Mouse (Mus musculus): Measurements from ENCODE around the gene Hspg2. TPM values are rescaled to one million over a fixed set of nuclear protein-coding genes. Genes with fewer than 3 reads are reported as not detected.
A peak's percentile ranks its signal among the peaks of the same experiment; 100 is the strongest.
"Not testable (repeated sequence)": the region's sequence is repeated elsewhere in the genome, so short reads cannot be mapped to it uniquely, and the experiment has no call there.

The Hspg2 gene
- 2.6 and 3.2 TPM in 2 replicates for polyA plus RNA-seq (2015; fragmentation: Nextera tagmentation; extraction: Ambion mirVana)

DNA sequence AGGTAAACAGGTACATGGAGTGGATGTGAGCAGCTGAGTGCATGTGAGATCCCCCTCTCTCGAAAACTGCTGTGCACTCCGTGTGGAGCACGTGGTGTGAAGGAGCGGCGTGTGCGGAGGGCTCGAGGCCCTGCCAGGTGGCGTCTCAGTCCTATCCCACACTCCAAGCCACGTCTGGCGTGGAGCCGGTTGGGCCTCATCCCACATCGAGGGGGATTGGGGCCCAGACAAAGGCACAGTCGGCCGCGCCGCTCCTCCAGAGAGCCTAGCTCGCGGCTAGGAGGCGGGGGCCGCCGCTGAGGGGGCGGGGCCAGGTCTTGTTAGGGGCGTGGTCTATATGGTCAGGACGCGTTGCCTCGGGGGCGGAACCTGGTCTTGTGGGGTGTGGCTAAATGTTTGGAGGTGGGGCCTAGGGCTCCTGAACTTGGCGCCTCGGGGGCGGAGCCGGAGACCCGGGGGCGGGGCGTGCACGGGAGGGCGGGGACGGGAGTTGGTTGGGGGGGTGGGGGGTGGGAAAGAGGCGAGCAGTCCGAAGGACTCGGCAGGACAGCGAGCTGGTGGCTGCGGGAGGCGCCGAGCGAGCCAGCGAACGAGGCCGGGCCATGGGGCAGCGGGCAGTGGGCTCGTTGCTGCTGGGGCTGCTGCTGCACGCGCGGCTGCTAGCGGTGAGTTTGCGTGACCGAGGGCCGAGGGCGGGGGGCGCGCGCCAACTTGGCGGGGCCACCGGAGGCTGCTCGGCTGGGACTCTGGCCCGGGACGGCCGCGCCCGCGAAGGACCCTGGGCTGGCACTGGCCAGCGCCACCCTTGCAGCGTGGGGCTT, at the start of gene Hspg2:
Gene Hspg2 (plus strand): TSS at position 510 of the 821 bp plus-strand sequence.
- H3K27me3 ChIP-seq, result peaks cover 21% of the 10 kb centered on the region
- H3K4me2 ChIP-seq, result peak within 1 kb of the TSS; percentile 85
- 2% methylated on average over 71 of the region's 72 CpGs for WGBS (ENCODE audit: insufficient replicate concordance)
- DNase-seq (peak; percentile 91), ATAC-seq (ENCODE audit: low read depth) (peak; percentile 79)
- no peaks in the 10 kb centered on the region for H3K36me3 ChIP-seq
- H3K4me3 ChIP-seq (replicated peaks), result peak within 1 kb of the TSS; percentile 66
- H3K4me1 ChIP-seq (replicated peaks), result peaks cover 51% of the 10 kb centered on the region
- H3K9me3 ChIP-seq (replicated peaks), result no peaks in the 10 kb centered on the region
- peak within 1 kb of the TSS; percentile 74 for H3K9ac ChIP-seq
- no peak within 1 kb of the TSS for H3K27ac ChIP-seq

DNA sequence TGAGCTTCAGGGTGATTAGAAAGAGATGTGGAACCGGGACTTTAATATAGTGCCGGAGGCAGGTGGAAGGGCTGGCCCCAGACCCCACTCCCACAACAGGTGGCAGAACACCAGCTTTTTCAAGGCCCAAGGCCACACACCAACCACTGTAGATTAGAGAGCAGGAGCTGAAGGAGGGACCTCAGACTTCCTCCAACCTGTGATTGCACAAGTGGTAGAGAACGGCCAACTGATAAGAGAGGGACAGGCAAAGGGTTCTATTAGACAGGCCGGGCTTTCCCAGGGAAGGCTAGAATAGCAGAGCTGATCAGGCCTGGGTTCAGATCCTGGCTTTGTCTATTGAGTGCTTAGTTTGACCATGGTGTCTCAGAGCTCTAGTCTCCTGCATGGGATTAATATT, 38.1 kb upstream of the Hspg2 start, which contains the start of gene Cela3b:
Gene Cela3b (minus strand): TSS at position 39 of the 400 bp plus-strand sequence.
- WGBS (ENCODE audit: insufficient replicate concordance), result 37% methylated on average over 4 of the region's 4 CpGs
- DNase-seq (no peak), ATAC-seq (ENCODE audit: low read depth) (no peak)
- Histone ChIP-seq H3K9ac (no peak within 1 kb of the TSS), H3K4me3 (replicated peaks) (no peak within 1 kb of the TSS), H3K4me2 (no peak within 1 kb of the TSS), H3K4me1 (replicated peaks) (peaks cover 9% of the 10 kb centered on the region), H3K9me3 (replicated peaks) (no peaks in the 10 kb centered on the region), H3K36me3 (no peaks in the 10 kb centered on the region), H3K27me3 (no peaks in the 10 kb centered on the region), H3K27ac (no peak within 1 kb of the TSS)

GRCm38 (mm10) chr4:137432700-137433550, 35.6 kb upstream of the Hspg2 start:
- WGBS (ENCODE audit: insufficient replicate concordance), result 53% methylated on average over 10 of the region's 10 CpGs
- not testable (repeated sequence) for H3K9ac ChIP-seq; DNase-seq; H3K4me2 ChIP-seq; H3K27ac ChIP-seq; H3K36me3 ChIP-seq; H3K4me3 ChIP-seq (replicated peaks); H3K9me3 ChIP-seq (replicated peaks); H3K27me3 ChIP-seq
- H3K4me1 ChIP-seq (replicated peaks), result peaks cover 19% of the 10 kb centered on the region
- peak; percentile 58; the same call in 1 of the 2 replicates for ATAC-seq (ENCODE audit: low read depth)

DNA sequence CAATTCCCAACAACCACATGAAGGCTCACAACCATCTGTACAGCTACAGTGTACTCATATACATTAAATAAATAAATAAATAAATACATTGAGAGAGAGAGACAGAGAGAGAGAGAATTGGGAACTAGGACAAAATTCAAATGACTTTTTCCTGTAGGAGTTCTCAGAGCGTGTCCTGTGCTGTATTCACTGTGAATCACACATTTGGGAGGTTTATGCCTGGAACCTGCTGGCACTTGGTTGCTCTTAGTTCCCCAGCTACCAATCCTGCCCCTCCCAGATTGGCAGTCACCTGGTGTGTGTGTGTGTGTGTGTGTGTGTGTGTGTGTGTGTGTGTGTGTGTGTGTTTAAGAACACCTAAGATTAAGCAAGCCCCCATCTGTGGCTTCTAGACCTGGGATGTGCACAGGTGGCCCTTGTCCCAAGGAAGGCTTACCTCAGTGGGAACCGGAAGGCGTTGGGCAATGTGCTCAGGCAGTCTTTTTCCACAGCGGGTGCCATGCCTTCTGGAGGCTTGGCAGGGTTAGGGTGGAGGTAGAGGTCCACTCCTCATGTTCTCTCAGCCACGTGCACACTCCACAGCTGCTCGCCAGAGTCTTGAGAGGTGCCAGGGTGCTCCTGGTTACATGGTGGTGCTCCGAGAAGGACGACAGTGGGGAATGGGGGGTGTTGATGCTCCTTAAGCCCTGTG, 31.4 kb upstream of the Hspg2 start:
- H3K4me2 ChIP-seq, result no peak overlapping the region
- DNase-seq (no peak), ATAC-seq (ENCODE audit: low read depth) (no peak)
- no peak overlapping the region for H3K27ac ChIP-seq
- 84% methylated on average over 8 of the region's 8 CpGs for WGBS (ENCODE audit: insufficient replicate concordance)
- peaks cover 31% of the 10 kb centered on the region for H3K4me1 ChIP-seq (replicated peaks)
- no peaks in the 10 kb centered on the region for H3K9me3 ChIP-seq (replicated peaks)
- H3K4me3 ChIP-seq (replicated peaks), result no peak overlapping the region
- no peaks in the 10 kb centered on the region for H3K36me3 ChIP-seq
- H3K9ac ChIP-seq, result no peak overlapping the region
- no peaks in the 10 kb centered on the region for H3K27me3 ChIP-seq

- Histone ChIP-seq H3K27me3 (no peaks in the 10 kb centered on the region), H3K9ac (peak overlapping the region; percentile 37), H3K4me2 (peak overlapping the region; percentile 43), H3K36me3 (no peaks in the 10 kb centered on the region), H3K4me1 (replicated peaks) (peaks cover 33% of the 10 kb centered on the region), H3K9me3 (replicated peaks) (no peaks in the 10 kb centered on the region), H3K27ac (peak overlapping the region; percentile 79), H3K4me3 (replicated peaks) (0 out of 2 replicates have a peak overlapping the region, but pooled peaks have one; percentile 10)
- ATAC-seq (ENCODE audit: low read depth), result peak; percentile 98
- DNase-seq, result peak; percentile 75
- WGBS (ENCODE audit: insufficient replicate concordance), result 38% methylated on average over 8 of the region's 8 CpGs
Observed at GRCm38 (mm10) chr4:137438842-137439241, 29.7 kb upstream of the Hspg2 start.

DNA sequence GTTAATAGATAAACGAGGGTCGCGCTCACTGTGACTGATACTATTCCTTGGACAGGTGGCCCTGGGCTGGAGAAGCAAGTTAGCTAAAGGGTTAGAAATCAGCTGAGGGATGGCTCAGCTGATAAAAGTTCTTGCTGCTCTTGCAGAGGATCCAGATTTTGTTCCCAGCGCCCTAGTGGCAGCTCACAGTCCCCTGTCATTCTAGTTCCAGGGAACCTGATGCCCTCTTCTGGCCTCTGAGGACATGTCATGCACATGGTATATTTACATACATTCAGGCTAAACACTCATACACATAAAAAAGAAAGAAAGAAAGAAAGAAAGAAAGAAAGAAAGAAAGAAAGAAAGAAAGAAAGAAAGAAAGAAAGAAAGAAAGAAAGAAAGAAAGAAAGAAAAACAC, 27.2 kb upstream of the Hspg2 start:
- Histone ChIP-seq H3K9me3 (replicated peaks) (no peaks in the 10 kb centered on the region), H3K9ac (no peak overlapping the region), H3K27ac (no peak overlapping the region), H3K4me1 (replicated peaks) (peaks cover 43% of the 10 kb centered on the region), H3K27me3 (no peaks in the 10 kb centered on the region), H3K4me3 (replicated peaks) (no peak overlapping the region), H3K36me3 (no peaks in the 10 kb centered on the region), H3K4me2 (no peak overlapping the region)
- ATAC-seq (ENCODE audit: low read depth) (no peak), DNase-seq (no peak)
- 74% methylated on average over 4 of the region's 4 CpGs for WGBS (ENCODE audit: insufficient replicate concordance)

GRCm38 (mm10) chr4:137443625-137444024, 24.9 kb upstream of the Hspg2 start:
- ATAC-seq (ENCODE audit: low read depth), result no peak
- WGBS (ENCODE audit: insufficient replicate concordance), result 29% methylated on average over 5 of the region's 5 CpGs
- Histone ChIP-seq H3K36me3 (no peaks in the 10 kb centered on the region), H3K4me3 (replicated peaks) (no peak overlapping the region), H3K27ac (no peak overlapping the region), H3K9ac (no peak overlapping the region), H3K9me3 (replicated peaks) (no peaks in the 10 kb centered on the region), H3K4me1 (replicated peaks) (peaks cover 46% of the 10 kb centered on the region), H3K27me3 (no peaks in the 10 kb centered on the region), H3K4me2 (no peak overlapping the region)
- peak; percentile 48 for DNase-seq

GRCm38 (mm10) chr4:137445881-137446280, 22.7 kb upstream of the Hspg2 start:
- Histone ChIP-seq H3K4me2 (no peak overlapping the region), H3K4me3 (replicated peaks) (no peak overlapping the region), H3K27me3 (no peaks in the 10 kb centered on the region), H3K4me1 (replicated peaks) (peaks cover 54% of the 10 kb centered on the region), H3K9me3 (replicated peaks) (no peaks in the 10 kb centered on the region), H3K27ac (no peak overlapping the region; the same call in 1 of the 2 replicates), H3K36me3 (no peaks in the 10 kb centered on the region), H3K9ac (no peak overlapping the region)
- WGBS (ENCODE audit: insufficient replicate concordance), result 84% methylated on average over 4 of the region's 4 CpGs
- ATAC-seq (ENCODE audit: low read depth), result no peak
- no peak for DNase-seq

GRCm38 (mm10) chr4:137447363-137448196, 21.0 kb upstream of the Hspg2 start:
- H3K27ac ChIP-seq, result peak overlapping the region; percentile 70
- H3K4me2 ChIP-seq, result peak overlapping the region; percentile 45
- DNase-seq, result peak; percentile 63
- no peaks in the 10 kb centered on the region for H3K27me3 ChIP-seq
- peak; percentile 92 for ATAC-seq (ENCODE audit: low read depth)
- H3K36me3 ChIP-seq, result no peaks in the 10 kb centered on the region
- H3K9ac ChIP-seq, result 0 out of 2 replicates have a peak overlapping the region, but pooled peaks have one; percentile 51
- no peaks in the 10 kb centered on the region for H3K9me3 ChIP-seq (replicated peaks)
- peaks cover 55% of the 10 kb centered on the region for H3K4me1 ChIP-seq (replicated peaks)
- WGBS (ENCODE audit: insufficient replicate concordance), result 37% methylated on average over 7 of the region's 7 CpGs
- no peak overlapping the region for H3K4me3 ChIP-seq (replicated peaks)

DNA sequence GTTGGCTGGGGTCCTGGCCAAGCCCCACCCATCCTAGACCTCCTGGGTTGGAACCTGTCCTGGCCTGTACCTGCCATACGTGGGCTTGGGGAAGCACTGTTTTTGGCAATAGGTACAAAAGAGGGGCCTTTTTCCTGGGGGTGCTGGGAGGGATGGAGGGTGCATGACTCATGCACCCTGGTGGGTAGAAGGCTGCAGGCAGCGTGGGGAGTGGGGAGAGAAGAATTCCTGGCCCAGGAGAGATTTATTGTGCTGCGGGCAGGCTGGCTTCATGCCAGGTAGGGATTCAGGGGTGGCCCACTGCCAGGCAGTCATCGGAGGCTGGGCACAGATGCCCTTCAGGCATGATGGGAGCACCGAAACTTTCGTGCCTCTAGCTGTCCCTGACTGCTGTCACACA, 20.4 kb upstream of the Hspg2 start:
- H3K4me3 ChIP-seq (replicated peaks), result no peak overlapping the region
- H3K9ac ChIP-seq, result no peak overlapping the region
- peaks cover 55% of the 10 kb centered on the region for H3K4me1 ChIP-seq (replicated peaks)
- no peaks in the 10 kb centered on the region for H3K27me3 ChIP-seq
- H3K27ac ChIP-seq, result peak overlapping the region; percentile 30
- no peaks in the 10 kb centered on the region for H3K36me3 ChIP-seq
- peak overlapping the region; percentile 36; the same call in 1 of the 2 replicates for H3K4me2 ChIP-seq
- 59% methylated on average over 6 of the region's 6 CpGs for WGBS (ENCODE audit: insufficient replicate concordance)
- no peaks in the 10 kb centered on the region for H3K9me3 ChIP-seq (replicated peaks)
- DNase-seq (no peak), ATAC-seq (ENCODE audit: low read depth) (no peak)

All from liver, embryonic 13.5 days (tissue).